22 mouse cellular contexts compared by ENCODE assay signal in genomic region chr17:78999745-79000270, GRCm38 (mm10). TPM values are rescaled to one million over a fixed set of nuclear protein-coding genes. Genes with fewer than 3 reads are reported as not detected.
DNase-seq lines count a peak whose midpoint lies in the region; ATAC-seq lines count a peak whose summit lies in the region.
"Had no signal": no experiment of that assay in that cellular context is flagged by ENCODE, and none has a peak within 500 bp of the region (broad histone marks: within the 10 kb centered on the region; RNA-seq: fewer than 3 reads in every experiment).

No protein-coding gene starts in this region.

- no peak overlapping the region for H3K4me3 ChIP-seq in liver, embryonic 13.5 days (replicated peaks)
- H3K4me3 ChIP-seq: embryonic facial prominence, embryonic 13.5 days; forebrain, embryonic 12.5 days; gastrocnemius, adult 2 months; hindbrain, embryonic 13.5 days had no signal

- H3K27ac ChIP-seq in liver, embryonic 13.5 days = no peak overlapping the region
- H3K27ac ChIP-seq: embryonic facial prominence, embryonic 13.5 days; forebrain, embryonic 12.5 days; gastrocnemius, adult 2 months; hindbrain, embryonic 13.5 days; hindbrain, postnatal 0 days had no signal

- 78% methylated on average over 4 of the region's 4 CpGs for WGBS in liver, embryonic 13.5 days (ENCODE audit: insufficient replicate concordance)

- H3K36me3 ChIP-seq in liver, embryonic 13.5 days = no peaks in the 10 kb centered on the region
- H3K36me3 ChIP-seq: embryonic facial prominence, embryonic 13.5 days; forebrain, embryonic 12.5 days; G1E; hindbrain, embryonic 13.5 days had no signal

- 0 out of 2 replicates have a peak, but pooled peaks have one; percentile 23 for ATAC-seq in liver, embryonic 13.5 days (ENCODE audit: low read depth)
- peak; percentile 78; the same call in 1 of the 2 replicates for ATAC-seq in neutrophil, adult 5-6 weeks (ENCODE audit: extremely low read depth, insufficient number of reproducible peaks, low FRiP score, poor library complexity, severe bottlenecking)
- ATAC-seq: forebrain, embryonic 16.5 days; hindbrain, postnatal 0 days had no signal

- H3K4me2 ChIP-seq in liver, embryonic 13.5 days = no peak overlapping the region
- H3K4me2 ChIP-seq: embryonic facial prominence, embryonic 13.5 days; forebrain, embryonic 12.5 days; hindbrain, embryonic 13.5 days had no signal

- no peaks in the 10 kb centered on the region for H3K27me3 ChIP-seq in liver, embryonic 13.5 days
- H3K27me3 ChIP-seq: embryonic facial prominence, embryonic 13.5 days; forebrain, embryonic 12.5 days; hindbrain, embryonic 13.5 days had no signal

- no peak for DNase-seq in liver, embryonic 13.5 days
- no peak for DNase-seq in liver
- peak; percentile 26 to 29 for DNase-seq in B cell, adult 2 months
- peak; percentile 23 for DNase-seq in induced T-regulatory cell, adult 2 months (ENCODE audit: low read depth)
- DNase-seq in cerebellum, adult 8-10 months = no peak
- no peak for DNase-seq in urinary bladder, postnatal 36 days (ENCODE audit: low spot score in 2 of 2)
- DNase-seq in gastrocnemius, adult 18-20 months (ENCODE audit: low spot score) = no peak
- DNase-seq: adrenal gland, adult 8-10 months; cerebellum, adult 11 months; cerebellum, adult 9-10 months; cerebellum, postnatal 25 days; gastrocnemius, adult 2 months; gastrocnemius, postnatal 25 days; heart, adult 11 months; heart, postnatal 10 days had no signal

- no peaks in the 10 kb centered on the region for H3K9me3 ChIP-seq in liver, embryonic 13.5 days (replicated peaks)
- H3K9me3 ChIP-seq: embryonic facial prominence, embryonic 13.5 days; forebrain, embryonic 12.5 days; G1E; hindbrain, embryonic 13.5 days had no signal

- no peak overlapping the region for H3K9ac ChIP-seq in liver, embryonic 13.5 days
- H3K9ac ChIP-seq: embryonic facial prominence, embryonic 13.5 days; forebrain, embryonic 12.5 days; hindbrain, embryonic 13.5 days had no signal

- H3K4me1 ChIP-seq in liver, embryonic 13.5 days (replicated peaks) = peaks cover 21% of the 10 kb centered on the region
- H3K4me1 ChIP-seq: forebrain, embryonic 12.5 days; hindbrain, embryonic 13.5 days had no signal

RNA-seq across cellular contexts. Expression of gene Prkd3, which starts 20.8 kb away (rescaled TPM):
- polyA plus RNA-seq in liver, embryonic 13.5 days (2015; fragmentation: Nextera tagmentation; extraction: Ambion mirVana) = 7.4 and 9.7 TPM in 2 replicates
- total RNA-seq in neutrophil, adult 5-6 weeks (2017) = 46.9 and 51.2 TPM in 2 replicates
- total RNA-seq in gastrocnemius, adult 18-20 months (2021) = 1 to 10 TPM; 7.7 to 9.1 TPM
- polyA plus RNA-seq: G1E had no signal

RNA-seq across cellular contexts. Expression of gene Qpct, which starts 51.9 kb away (rescaled TPM):
- 15.9 and 18.8 TPM in 2 replicates for polyA plus RNA-seq in liver, embryonic 13.5 days (2015; fragmentation: Nextera tagmentation; extraction: Ambion mirVana)
- total RNA-seq in neutrophil, adult 5-6 weeks (2017) = 0.74 and 1.9 TPM in 2 replicates
- 1 to 10 TPM; 2.3 to 3.5 TPM for total RNA-seq in gastrocnemius, adult 18-20 months (2021)
- polyA plus RNA-seq: G1E had no signal

Comparison
In these comparisons a context has a peak if more than half of its experiments do, and no peak if none do; other contexts are left out.
1. DNase-seq: peak in B cell, adult 2 months (2 of 2) and induced T-regulatory cell, adult 2 months (single experiment); none in liver, embryonic 13.5 days (single experiment), liver (single experiment), cerebellum, adult 8-10 months (single experiment), urinary bladder, postnatal 36 days (0 of 2) and gastrocnemius, adult 18-20 months (single experiment).